Comparison of ENCODE assay signal across 10 mouse cellular contexts in the genomic region with DNA sequence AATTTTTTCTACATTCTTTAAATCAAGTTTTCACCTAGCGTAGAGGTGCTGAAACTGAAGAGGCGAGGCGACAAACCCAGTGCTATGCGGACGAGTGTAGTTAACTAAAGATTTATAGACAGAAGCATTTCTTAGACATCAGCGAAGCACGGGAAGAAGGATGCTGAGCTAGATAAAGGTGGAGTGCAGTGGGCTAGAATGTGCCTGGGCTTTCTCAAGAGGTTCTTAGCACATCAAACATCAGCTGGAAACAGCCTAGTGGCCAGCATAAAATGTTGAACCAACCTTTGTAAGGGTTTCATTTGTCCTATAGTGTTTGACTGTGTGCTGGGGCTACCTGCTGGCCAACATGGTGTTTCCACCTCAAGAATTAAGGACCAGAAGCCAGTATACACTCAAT. TPM values are rescaled to one million over a fixed set of nuclear protein-coding genes. Genes with fewer than 3 reads are reported as not detected.
DNase-seq lines count a peak whose midpoint lies in the region; ATAC-seq and TF ChIP-seq lines count a peak whose summit lies in the region.
"Had no signal": no experiment of that assay in that cellular context is flagged by ENCODE, and none has a peak within 500 bp of the region (broad histone marks: within the 10 kb centered on the region; RNA-seq: fewer than 3 reads in every experiment).

A gene (plus strand): TSS at position 301 of the 400 bp plus-strand sequence.

- no peaks in the 10 kb centered on the region for H3K4me1 ChIP-seq in cerebellum, adult 2 months (ENCODE audit: control insufficient read depth, insufficient read depth, low read length)
- peaks cover 4% of the 10 kb centered on the region for H3K4me1 ChIP-seq in lung, adult 2 months (ENCODE audit: control insufficient read depth, insufficient read depth, low read length)
- peaks cover 14% of the 10 kb centered on the region for H3K4me1 ChIP-seq in intestine, embryonic 14.5 days (replicated peaks; ENCODE audit: control insufficient read depth, insufficient read depth, low read length)
- H3K4me1 ChIP-seq in neural tube, embryonic 13.5 days (replicated peaks), result peaks cover 25% of the 10 kb centered on the region

- peaks cover 9% of the 10 kb centered on the region for H3K36me3 ChIP-seq in intestine, embryonic 14.5 days (ENCODE audit: control insufficient read depth, insufficient read depth, low read length)
- peaks cover 13% of the 10 kb centered on the region for H3K36me3 ChIP-seq in neural tube, embryonic 13.5 days

- no peaks in the 10 kb centered on the region for H3K9me3 ChIP-seq in intestine, embryonic 14.5 days (ENCODE audit: control insufficient read depth, low read length)
- H3K9me3 ChIP-seq in neural tube, embryonic 13.5 days, result no peaks in the 10 kb centered on the region

- 98% methylated on average over 7 of the region's 7 CpGs for WGBS in cerebellum, adult 2 months
- WGBS in lung, adult 2 months, result 93% methylated on average over 7 of the region's 7 CpGs
- 87% methylated on average over 7 of the region's 7 CpGs for WGBS in intestine, embryonic 14.5 days
- WGBS in neural tube, embryonic 13.5 days, result 94% methylated on average over 7 of the region's 7 CpGs

- no peak for DNase-seq in cerebellum, adult 2 months
- no peak for DNase-seq in cerebellum, adult 11 months
- DNase-seq in lung, adult 2 months, result no peak
- DNase-seq in lung, postnatal 10 days, result no peak
- DNase-seq in intestine, embryonic 14.5 days (ENCODE audit: low spot score), result no peak
- no peak for DNase-seq in retina, embryonic 14.5 days (ENCODE audit: low spot score)
- no peak for DNase-seq in cerebellum, adult 11-12 months
- DNase-seq: adrenal gland, postnatal 14 days; heart, adult 11 months had no signal

- no peak within 1 kb of the TSS for H3K4me3 ChIP-seq in cerebellum, adult 2 months (replicated peaks; ENCODE audit: insufficient read depth, low read depth, low read length)
- no peak within 1 kb of the TSS for H3K4me3 ChIP-seq in lung, adult 2 months (replicated peaks; ENCODE audit: extremely low read depth, low read depth, low read length)
- no peak within 1 kb of the TSS for H3K4me3 ChIP-seq in intestine, embryonic 14.5 days (ENCODE audit: low read depth, low read length)
- H3K4me3 ChIP-seq in neural tube, embryonic 13.5 days, result peak within 1 kb of the TSS; percentile 63

- H3K27ac ChIP-seq in cerebellum, adult 2 months (ENCODE audit: insufficient read depth, low read length), result no peak within 1 kb of the TSS
- no peak within 1 kb of the TSS for H3K27ac ChIP-seq in intestine, embryonic 14.5 days (ENCODE audit: low read depth)
- peak within 1 kb of the TSS; percentile 95 for H3K27ac ChIP-seq in neural tube, embryonic 13.5 days (replicated peaks)

- no peak within 1 kb of the TSS for H3K9ac ChIP-seq in intestine, embryonic 14.5 days (ENCODE audit: low read length)
- H3K9ac ChIP-seq in neural tube, embryonic 13.5 days, result 0 out of 2 replicates have a peak within 1 kb of the TSS, but pooled peaks have one; percentile 87

- ATAC-seq in intestine, embryonic 14.5 days (replicated peaks; ENCODE audit: low FRiP score, low TSS enrichment, low read depth), result no peak
- ATAC-seq in neural tube, embryonic 13.5 days (ENCODE audit: low read depth), result no peak

- no peaks in the 10 kb centered on the region for H3K27me3 ChIP-seq in cerebellum, adult 2 months (ENCODE audit: control insufficient read depth, insufficient read depth, low read length)
- no peaks in the 10 kb centered on the region for H3K27me3 ChIP-seq in intestine, embryonic 14.5 days (replicated peaks; ENCODE audit: control insufficient read depth, insufficient read depth, low read length)
- H3K27me3 ChIP-seq in neural tube, embryonic 13.5 days, result no peaks in the 10 kb centered on the region

- peak within 1 kb of the TSS; percentile 79 for H3K4me2 ChIP-seq in intestine, embryonic 14.5 days (ENCODE audit: low read length)
- H3K4me2 ChIP-seq in neural tube, embryonic 13.5 days, result peak within 1 kb of the TSS; percentile 70

- TF ChIP-seq POLR2A in cerebellum, adult 2 months (IDR thresholded peaks at IDR 0.05; ENCODE audit: borderline replicate concordance, insufficient read depth, low read length), result no peak
- no peak for TF ChIP-seq POLR2A in lung, adult 2 months (IDR thresholded peaks at IDR 0.05; ENCODE audit: borderline replicate concordance, extremely low read depth, low read depth, low read length)

- no peak for TF ChIP-seq CTCF in cerebellum, adult 2 months (IDR thresholded peaks at IDR 0.05; ENCODE audit: borderline replicate concordance, insufficient read depth, low read depth, low read length)
- TF ChIP-seq CTCF in lung, adult 2 months (IDR thresholded peaks at IDR 0.05; ENCODE audit: insufficient read depth, low read length), result no peak

RNA-seq across cellular contexts. Expression of the gene that starts here (rescaled TPM):
- 10.3 and 12.0 TPM in 2 replicates for polyA plus RNA-seq in cerebellum, adult 2 months (2012; rRNA removed)
- polyA plus RNA-seq in lung, adult 2 months (2012; rRNA removed), result 12.8 and 21.6 TPM in 2 replicates
- polyA plus RNA-seq in intestine, embryonic 14.5 days (2014; fragmentation: Nextera tagmentation; extraction: Ambion mirVana), result 78.3 and 85.0 TPM in 2 replicates
- polyA plus RNA-seq in neural tube, embryonic 13.5 days (2015; fragmentation: Nextera tagmentation; extraction: Ambion mirVana), result 241 and 262 TPM in 2 replicates
